Mouse (Mus musculus) cerebellum, adult 2 months (tissue): ENCODE measurements around the gene Ubxn6.

Source experiments
- CTCF ChIP-seq: fragments of 200-500 bp; IDR thresholded peaks from 2 replicates; pipeline ENCODE4 v1.5.1; 2011; ENCODE audit warnings: low read depth, mild to moderate bottlenecking, control low read depth, low read length, moderate library complexity, borderline replicate concordance; ENCODE audit not compliant: insufficient read depth
- POLR2A ChIP-seq: fragments of 200-500 bp; IDR thresholded peaks from 2 replicates; pipeline ENCODE4 v1.6.1; 2011; ENCODE audit warnings: low read length, control low read depth, borderline replicate concordance; ENCODE audit not compliant: insufficient read depth

DNA sequence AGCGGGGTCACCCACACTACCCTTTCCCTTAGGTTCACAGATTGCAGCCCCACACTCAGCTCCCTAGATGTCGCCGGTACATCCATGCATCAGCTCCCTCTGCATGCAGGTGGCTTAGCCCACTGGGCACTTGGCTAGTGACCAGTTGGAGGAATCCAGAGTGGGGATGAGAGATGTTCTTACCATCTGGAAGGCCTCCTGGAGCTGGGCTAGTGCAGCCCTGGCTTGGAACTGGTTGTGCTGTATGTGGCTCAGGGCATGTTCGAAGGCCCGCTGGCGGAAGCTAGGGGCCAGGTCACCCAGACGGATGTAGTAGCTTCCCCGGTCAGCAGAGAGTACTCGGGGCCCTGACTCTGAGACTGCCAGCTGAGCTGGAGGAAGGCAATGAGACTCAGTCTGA, 28.1 kb upstream of the Ubxn6 start:
- no peak for TF ChIP-seq CTCF
- no peak for TF ChIP-seq POLR2A
